Mouse (Mus musculus) stomach, postnatal 0 days (tissue): ENCODE data around the gene Scaf8.

Source experiments
- CTCF ChIP-seq: IDR thresholded peaks from 2 replicates; pipeline ENCODE4 v1.5.1; 2016; ENCODE audit warnings: antibody characterized with exemption, low read depth, mild to moderate bottlenecking, moderate library complexity
- EP300 ChIP-seq: optimal IDR thresholded peaks from 2 replicates; pipeline ENCODE3; 2016; ENCODE audit warnings: antibody characterized with exemption

GRCm38 (mm10) chr17:3075873-3076245 is 38.9 kb upstream of the Scaf8 start:
- no peak for TF ChIP-seq CTCF
- TF ChIP-seq EP300: no peak
